Mouse (Mus musculus) c-Kit-positive CD71-positive TER-119-negative erythroid progenitor cells, embryonic 14.5 days (primary cell): ENCODE data around the gene Wfdc1.

Experiments used
- DNase-seq: peaks from one replicate; pipeline ENCODE4 v3.0.0-alpha.2; 2013; ENCODE audit warnings: low read depth

Wfdc1 gene

GRCm38 (mm10) chr8:119666219-119666951 is at the start of gene Wfdc1:
Gene Wfdc1, plus strand, starts transcription at chr8:119666365.
- no peak for DNase-seq

GRCm38 (mm10) chr8:119616811-119617210 is 49.4 kb upstream of the Wfdc1 start:
- DNase-seq = no peak

DNA sequence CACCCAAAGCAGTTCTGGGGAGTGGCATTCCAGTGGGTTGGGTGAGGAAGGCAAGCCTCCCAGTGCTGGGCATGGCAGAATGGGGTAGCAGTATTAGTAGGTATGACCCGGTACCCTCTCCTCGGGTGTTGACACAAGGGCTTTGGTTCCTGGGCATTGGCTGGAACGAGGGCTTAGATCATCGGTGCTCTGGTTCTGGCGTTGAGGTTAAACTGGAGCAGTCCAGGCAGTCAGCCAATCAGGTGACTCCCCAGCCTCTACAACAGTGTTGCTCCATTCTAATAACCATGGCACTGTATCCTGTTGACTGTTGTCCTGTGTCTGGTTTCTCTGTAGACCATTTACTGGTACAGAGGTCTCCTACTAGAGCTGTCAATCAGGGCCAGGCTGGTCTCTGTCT is 48.6 kb upstream of the Wfdc1 start:
- DNase-seq = no peak

DNA sequence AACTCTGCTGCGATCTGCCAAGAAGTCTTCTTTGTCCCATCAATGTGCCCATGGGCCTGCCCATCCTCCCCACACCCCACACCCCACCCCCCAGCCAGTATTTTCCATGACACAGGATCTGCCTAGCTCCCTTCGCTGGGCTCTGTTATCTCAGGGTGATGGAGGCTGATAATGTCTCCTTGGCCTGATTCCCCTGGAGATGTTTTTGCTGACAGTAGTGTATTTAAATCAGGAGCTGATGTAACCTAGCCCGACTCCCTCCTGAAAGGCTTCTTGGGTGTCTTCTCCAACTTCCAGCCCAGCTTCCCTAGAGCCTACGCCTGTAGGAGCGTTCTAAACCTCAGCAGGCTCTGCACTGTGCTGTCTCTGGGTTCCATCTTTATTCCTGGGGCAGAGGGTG is 47.3 kb upstream of the Wfdc1 start:
- DNase-seq = no peak

DNA sequence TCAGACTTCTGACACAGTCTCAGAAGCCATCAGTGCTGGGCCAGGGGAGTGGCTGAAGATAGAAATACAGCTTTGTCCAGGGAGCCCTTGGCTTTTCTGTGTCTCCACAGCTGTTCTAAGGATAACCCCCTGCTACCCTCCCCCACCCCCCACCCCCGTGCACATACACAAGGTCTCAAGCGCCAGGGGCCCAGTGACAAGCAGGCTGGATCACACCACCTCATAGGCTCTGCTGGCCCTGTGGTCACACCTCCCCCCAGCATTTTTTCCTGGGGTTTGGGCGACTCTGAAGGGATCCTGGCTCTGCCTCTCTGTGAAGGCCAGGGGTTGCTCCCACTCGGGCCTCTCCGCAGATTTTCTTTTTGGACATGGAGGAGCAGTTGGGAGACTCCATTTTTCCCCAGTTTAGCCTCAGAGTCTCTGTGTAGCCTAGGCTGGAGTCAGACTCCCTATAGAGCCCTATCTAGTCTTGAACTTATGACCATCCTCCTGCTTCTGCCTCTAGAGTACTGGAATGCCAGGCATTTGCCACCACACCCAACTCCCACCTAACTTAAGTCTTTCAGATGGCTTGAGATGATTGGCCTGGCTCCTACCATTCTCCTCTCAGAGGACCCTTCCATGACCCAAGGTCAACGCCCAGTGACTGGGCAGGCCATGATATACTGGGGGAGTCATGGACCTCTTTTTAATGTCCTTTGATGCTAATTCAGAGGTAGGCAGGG is 45.9 kb upstream of the Wfdc1 start:
- no peak for DNase-seq

GRCm38 (mm10) chr8:119620848-119621465 is 45.2 kb upstream of the Wfdc1 start:
- DNase-seq = no peak

GRCm38 (mm10) chr8:119622555-119622954 is 43.6 kb upstream of the Wfdc1 start:
- no peak for DNase-seq

DNA sequence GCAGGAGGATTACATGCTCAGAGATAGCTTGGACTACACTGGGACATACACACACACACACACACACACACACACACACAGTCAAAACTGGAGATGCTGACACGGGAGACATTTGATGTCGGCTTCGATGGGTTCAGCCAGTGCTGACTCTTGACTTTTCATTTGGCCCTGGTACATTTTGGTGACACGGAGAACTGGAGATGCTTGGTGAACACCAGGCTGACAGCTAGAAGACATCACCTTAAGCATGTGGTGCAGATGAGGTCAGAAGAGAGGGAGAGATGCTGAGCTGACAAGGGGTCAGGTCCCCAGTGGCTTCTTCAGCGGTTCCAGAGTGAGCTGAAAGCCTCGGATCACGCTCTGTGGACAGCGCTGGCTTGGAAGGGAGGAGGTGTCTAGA is 43.1 kb upstream of the Wfdc1 start:
- DNase-seq = no peak

DNA sequence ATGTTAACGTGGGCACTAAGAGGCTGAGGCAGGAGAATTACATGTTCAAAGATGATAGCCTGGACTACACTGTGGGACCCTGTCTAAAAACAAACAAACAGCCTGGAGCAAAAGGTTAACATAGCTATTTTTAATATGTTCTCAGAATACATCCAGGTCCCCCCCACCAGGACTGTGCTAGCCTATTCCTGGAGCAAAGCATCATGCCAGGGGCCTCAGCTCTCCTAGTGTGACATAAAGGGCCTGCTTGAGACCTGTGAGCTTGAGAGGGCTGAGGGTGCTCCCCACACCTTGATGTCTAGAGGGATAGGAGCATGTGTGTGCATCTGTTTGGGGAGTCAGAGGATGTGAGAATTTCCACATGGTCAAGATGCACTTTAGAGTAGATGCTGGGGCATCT is 42.4 kb upstream of the Wfdc1 start:
- no peak for DNase-seq

DNA sequence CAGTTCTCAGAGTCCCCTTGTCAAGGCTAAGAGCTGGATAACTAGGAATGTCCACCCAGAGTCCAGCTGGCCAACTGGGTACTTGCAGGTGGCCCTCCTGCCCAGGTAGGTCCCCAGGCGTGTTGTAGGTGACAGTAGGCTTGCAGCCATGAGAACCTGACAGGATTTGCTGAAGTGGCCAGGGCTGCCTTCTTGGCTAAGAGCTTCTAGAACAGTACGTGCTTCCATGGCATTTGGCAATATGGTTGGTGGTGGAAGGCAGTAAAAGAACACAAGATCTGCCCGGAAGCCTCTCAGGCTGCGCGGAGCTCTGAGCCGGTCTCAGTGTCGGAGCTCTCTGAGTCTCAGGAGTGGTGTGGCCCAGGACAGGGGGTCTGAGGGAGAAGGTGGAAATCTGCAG is 41.2 kb upstream of the Wfdc1 start:
- DNase-seq = no peak

DNA sequence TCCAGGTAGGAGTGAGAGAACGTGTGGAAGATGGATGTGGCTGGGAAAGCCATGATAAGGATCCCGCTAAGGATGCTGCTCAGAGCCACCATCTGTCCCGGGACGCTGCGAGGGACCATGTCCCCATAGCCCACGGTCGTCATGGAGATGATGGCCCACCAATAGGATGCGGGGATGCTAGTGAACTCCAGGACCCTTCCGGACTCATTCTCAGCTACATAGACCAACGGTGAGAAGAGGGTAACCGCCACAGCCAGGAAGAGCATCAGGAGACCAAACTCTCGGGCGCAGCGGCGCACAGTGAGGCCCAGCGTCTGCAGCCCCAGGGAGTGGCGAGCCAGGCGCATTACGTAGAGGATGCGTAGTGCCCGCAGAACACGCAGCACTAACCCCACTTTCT is 40.4 kb upstream of the Wfdc1 start:
- no peak for DNase-seq

GRCm38 (mm10) chr8:119627199-119627598 is 39.0 kb upstream of the Wfdc1 start:
- no peak for DNase-seq

- no peak for DNase-seq
Measured at GRCm38 (mm10) chr8:119627613-119628359, 38.4 kb upstream of the Wfdc1 start.

GRCm38 (mm10) chr8:119630841-119631240 is 35.3 kb upstream of the Wfdc1 start:
- DNase-seq = no peak

- DNase-seq = no peak
Measured at GRCm38 (mm10) chr8:119632246-119632645, 33.9 kb upstream of the Wfdc1 start.

- DNase-seq = no peak
Measured at GRCm38 (mm10) chr8:119632909-119633308, 33.3 kb upstream of the Wfdc1 start.

DNA sequence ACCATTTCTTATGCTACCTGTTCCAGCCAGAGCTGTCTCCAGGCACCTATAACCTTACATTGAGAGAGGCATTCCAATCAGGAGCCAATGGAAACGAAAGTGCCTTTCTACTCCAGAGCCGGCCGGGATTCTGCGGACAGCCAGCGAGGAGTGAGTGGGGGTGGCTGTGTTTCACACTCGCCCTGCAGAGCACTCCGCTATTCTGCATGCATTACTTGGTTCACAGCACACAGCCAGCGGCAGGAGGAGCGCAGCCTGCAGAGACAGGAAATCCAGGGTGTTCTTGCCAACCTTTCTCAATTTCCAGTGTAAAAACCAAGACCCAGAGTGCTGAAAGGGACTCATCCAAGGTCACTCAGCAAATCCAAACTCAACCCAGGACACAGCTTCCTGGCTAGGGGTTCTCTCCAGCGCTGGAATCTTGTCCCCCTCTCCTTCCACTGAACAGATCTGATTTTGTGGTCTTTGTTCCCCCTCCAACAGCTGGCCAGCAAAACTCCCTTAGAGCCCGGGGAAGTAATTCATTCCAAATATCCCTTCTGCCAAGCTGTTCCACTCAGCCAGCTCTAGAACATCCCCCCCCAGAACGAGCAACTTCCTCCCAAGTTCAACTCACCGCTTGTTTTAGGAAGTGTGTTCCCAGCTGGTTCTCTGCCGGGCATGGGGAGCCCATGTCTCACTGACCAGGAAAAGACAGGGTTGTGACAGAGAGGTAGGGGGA is 31.4 kb upstream of the Wfdc1 start:
- DNase-seq = no peak

GRCm38 (mm10) chr8:119635378-119635777 is 30.8 kb upstream of the Wfdc1 start, which contains the start of gene Kcng4:
Gene Kcng4, minus strand, starts transcription at chr8:119635680.
- DNase-seq = no peak

GRCm38 (mm10) chr8:119635958-119636357 is 30.2 kb upstream of the Wfdc1 start:
- no peak for DNase-seq

- no peak for DNase-seq
Measured at GRCm38 (mm10) chr8:119636766-119637165, 29.4 kb upstream of the Wfdc1 start.

DNA sequence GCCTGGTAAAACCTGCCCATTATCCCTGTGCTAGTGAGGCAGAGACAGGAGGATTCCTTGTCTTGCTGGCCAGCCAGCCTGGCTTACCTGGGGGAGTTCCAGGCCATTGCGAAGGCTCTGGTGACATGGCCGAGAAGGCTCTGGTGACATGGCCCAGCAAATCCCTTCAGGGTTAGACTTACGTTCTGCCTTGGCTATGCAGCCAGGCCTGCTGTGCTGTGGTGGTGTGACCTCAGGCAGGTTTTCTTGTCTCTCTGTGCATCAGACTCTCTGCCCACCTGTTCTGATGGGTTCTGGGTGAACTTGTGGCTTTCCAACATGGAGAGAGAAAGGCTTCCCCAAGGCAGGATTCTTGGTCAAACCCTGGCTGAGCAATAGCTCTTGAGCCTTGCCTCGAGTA is 28.8 kb upstream of the Wfdc1 start:
- DNase-seq = no peak

GRCm38 (mm10) chr8:119638261-119638660 is 27.9 kb upstream of the Wfdc1 start:
- DNase-seq = no peak
